Mouse (Mus musculus): ENCODE data around the gene Tbc1d1. TPM values are rescaled to one million over a fixed set of nuclear protein-coding genes. Genes with fewer than 3 reads are reported as not detected.

The Tbc1d1 gene
- polyA plus RNA-seq, 1 experiment from 2014 or later: 11.6 TPM

DNA sequence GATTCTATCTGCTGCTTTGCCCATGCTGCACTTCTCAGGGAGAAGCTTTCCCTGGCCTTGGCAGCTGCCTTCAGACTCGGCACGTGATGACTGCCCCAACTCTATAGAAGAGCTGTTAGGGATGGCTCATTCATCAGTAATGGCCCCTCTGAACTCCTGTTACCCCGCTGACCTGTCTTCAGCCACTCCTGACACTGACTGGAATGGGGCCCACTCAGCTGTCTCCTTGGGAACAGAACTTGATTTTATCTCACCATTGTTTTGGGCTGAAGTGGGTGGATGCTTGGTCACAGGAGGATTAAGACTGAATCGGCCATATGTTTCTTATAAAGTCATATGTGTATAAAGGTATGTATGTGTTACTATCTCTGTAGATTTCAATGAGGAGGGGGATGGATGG, 145.1 kb downstream of the Tbc1d1 start:
- no peak for DNase-seq (ENCODE audit: low spot score)
- H3K27ac ChIP-seq (ENCODE audit: low read depth, low read length): no peak overlapping the region
- H3K4me1 ChIP-seq (ENCODE audit: control insufficient read depth, insufficient read depth, low read length): no peaks in the 10 kb centered on the region
- no peak overlapping the region for H3K9ac ChIP-seq (ENCODE audit: low read length)
- no peak overlapping the region for H3K4me2 ChIP-seq (ENCODE audit: low read length)
- no peak for ATAC-seq
- H3K9me3 ChIP-seq (replicated peaks; ENCODE audit: control insufficient read depth, low read length): no peaks in the 10 kb centered on the region; the same call in 1 of the 2 replicates
- H3K27me3 ChIP-seq (replicated peaks; ENCODE audit: control insufficient read depth, insufficient read depth, low read length): no peaks in the 10 kb centered on the region
- WGBS: 83% methylated on average over 4 of the region's 4 CpGs
- H3K4me3 ChIP-seq (ENCODE audit: low read depth, low read length): no peak overlapping the region
- H3K36me3 ChIP-seq (ENCODE audit: control insufficient read depth, insufficient read depth, low read length): no peaks in the 10 kb centered on the region

DNA sequence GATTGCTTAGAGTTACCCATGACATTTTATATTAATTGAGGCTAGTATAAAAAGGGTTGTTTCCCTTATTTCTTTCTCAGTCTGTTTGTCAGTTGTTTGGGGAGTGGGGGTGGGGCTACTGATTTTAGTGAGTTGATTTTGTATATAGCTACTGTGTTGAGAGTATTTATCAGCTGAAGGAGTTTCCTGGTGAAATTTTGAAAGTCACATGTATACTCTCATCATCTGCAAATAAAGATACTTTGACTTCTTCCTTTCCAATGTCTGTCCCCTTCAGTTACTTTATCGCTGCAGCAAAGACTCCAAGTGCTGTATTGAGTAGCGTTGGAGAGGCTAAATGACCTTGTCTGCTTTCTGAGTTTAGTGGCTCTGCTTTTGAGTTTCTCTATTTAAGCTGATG, 151.2 kb downstream of the Tbc1d1 start:
- H3K4me3 ChIP-seq (ENCODE audit: low read depth, low read length): no peak overlapping the region
- no peaks in the 10 kb centered on the region; the same call in 1 of the 2 replicates for H3K9me3 ChIP-seq (replicated peaks; ENCODE audit: control insufficient read depth, low read length)
- no peak for DNase-seq (ENCODE audit: low spot score)
- no peak overlapping the region for H3K27ac ChIP-seq (ENCODE audit: low read depth, low read length)
- ATAC-seq: no peak
- H3K27me3 ChIP-seq (replicated peaks; ENCODE audit: control insufficient read depth, insufficient read depth, low read length): no peaks in the 10 kb centered on the region
- H3K4me2 ChIP-seq (ENCODE audit: low read length): no peak overlapping the region
- no peaks in the 10 kb centered on the region for H3K4me1 ChIP-seq (ENCODE audit: control insufficient read depth, insufficient read depth, low read length)
- no peak overlapping the region for H3K9ac ChIP-seq (ENCODE audit: low read length)
- H3K36me3 ChIP-seq (ENCODE audit: control insufficient read depth, insufficient read depth, low read length): no peaks in the 10 kb centered on the region
- 94% methylated on average over 2 of the region's 2 CpGs for WGBS

DNA sequence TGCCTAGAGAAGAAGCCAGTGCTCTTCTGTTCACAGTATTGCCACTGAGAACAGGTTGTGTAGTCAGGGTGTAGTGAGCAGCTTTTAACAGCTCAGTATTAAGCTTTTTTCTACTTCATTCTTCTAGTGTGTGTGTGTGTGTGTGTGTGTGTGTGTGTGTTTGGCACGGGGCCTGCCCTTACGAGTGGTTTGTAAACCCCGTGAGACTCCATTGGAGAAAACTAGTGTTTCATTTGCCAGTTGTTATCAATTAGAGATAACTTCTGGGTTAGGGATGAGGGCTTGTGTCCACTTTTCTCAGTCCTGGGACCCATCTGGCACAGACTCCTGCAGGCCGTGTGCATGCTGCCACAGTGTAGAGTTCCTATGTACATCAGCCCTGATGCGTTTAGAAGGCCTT, 156.2 kb downstream of the Tbc1d1 start:
- H3K9ac ChIP-seq (ENCODE audit: low read length): no peak overlapping the region
- no peak for ATAC-seq
- no peak for DNase-seq (ENCODE audit: low spot score)
- H3K4me3 ChIP-seq (ENCODE audit: low read depth, low read length): no peak overlapping the region
- H3K27me3 ChIP-seq (replicated peaks; ENCODE audit: control insufficient read depth, insufficient read depth, low read length): no peaks in the 10 kb centered on the region
- no peak overlapping the region for H3K4me2 ChIP-seq (ENCODE audit: low read length)
- H3K27ac ChIP-seq (ENCODE audit: low read depth, low read length): no peak overlapping the region
- 0 out of 2 replicates have a peak, but pooled peaks cover 3% of the 10 kb centered on the region for H3K36me3 ChIP-seq (ENCODE audit: control insufficient read depth, insufficient read depth, low read length)
- H3K4me1 ChIP-seq (ENCODE audit: control insufficient read depth, insufficient read depth, low read length): peaks cover 12% of the 10 kb centered on the region
- WGBS: 80% methylated on average over 5 of the region's 5 CpGs
- H3K9me3 ChIP-seq (replicated peaks; ENCODE audit: control insufficient read depth, low read length): no peaks in the 10 kb centered on the region

DNA sequence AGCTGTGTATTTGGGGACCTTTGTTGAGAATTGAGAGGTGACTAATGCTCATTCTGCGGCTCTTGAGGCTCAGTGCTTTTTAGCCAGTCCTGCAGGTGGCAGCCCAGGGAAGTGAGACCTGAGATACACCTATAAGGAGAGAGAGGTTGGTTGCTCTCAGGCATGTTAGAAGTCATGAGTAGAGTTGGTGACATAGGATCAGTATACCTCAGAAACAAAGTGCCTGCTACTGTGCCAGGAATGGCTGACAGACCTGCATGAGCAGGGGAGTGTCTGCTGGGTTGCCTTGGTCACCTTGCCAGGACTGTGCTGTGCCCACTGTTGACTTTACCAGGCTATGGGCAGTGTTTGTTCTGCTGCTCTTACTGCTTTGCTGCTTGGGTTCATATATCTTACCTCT, 157.4 kb downstream of the Tbc1d1 start:
- Histone ChIP-seq H3K36me3 (ENCODE audit: control insufficient read depth, insufficient read depth, low read length) (peaks cover 6% of the 10 kb centered on the region; the same call in 1 of the 2 replicates), H3K4me2 (ENCODE audit: low read length) (no peak overlapping the region), H3K9ac (ENCODE audit: low read length) (no peak overlapping the region), H3K27me3 (replicated peaks; ENCODE audit: control insufficient read depth, insufficient read depth, low read length) (no peaks in the 10 kb centered on the region), H3K4me3 (ENCODE audit: low read depth, low read length) (no peak overlapping the region), H3K27ac (ENCODE audit: low read depth, low read length) (no peak overlapping the region), H3K4me1 (ENCODE audit: control insufficient read depth, insufficient read depth, low read length) (peaks cover 12% of the 10 kb centered on the region), H3K9me3 (replicated peaks; ENCODE audit: control insufficient read depth, low read length) (no peaks in the 10 kb centered on the region)
- ATAC-seq (peak; percentile 30), DNase-seq (ENCODE audit: low spot score) (no peak)
- 87% methylated on average over 1 of the region's 1 CpGs for WGBS

DNA sequence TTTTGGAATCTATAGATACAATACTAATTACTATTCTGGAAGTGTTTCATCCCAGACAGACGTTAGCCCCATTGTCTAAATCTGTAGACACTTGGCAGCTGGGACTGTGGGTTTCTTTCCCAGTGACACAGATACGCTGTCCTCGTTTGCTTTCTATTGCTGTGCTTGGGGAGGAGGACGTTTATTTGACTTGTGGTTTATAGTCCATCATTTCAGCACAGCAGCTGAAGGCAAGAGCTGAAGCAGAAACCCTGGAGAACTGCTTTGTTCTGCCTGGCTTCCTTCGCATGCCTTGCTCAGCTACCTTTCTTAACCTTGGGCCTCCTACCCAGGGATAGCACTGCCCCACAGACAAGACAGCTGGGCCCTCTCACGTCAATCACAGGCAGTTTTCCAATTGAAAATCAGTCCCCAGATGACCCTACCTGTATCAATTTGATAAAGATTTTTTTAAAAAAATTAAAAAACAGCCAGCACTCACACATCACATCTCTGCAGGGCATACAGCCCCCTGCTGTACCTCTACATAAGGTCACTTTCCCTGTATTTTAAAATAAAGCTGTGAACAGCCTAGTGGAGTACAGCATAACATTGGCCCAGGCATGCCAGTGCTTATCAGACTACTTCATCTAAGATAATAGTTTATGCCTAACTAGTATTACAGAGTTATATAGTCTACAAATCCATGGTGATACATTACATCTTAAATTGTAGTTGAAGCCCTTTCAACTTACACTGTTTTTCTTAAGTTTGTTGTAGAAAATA, 158.4 kb downstream of the Tbc1d1 start:
- Histone ChIP-seq H3K4me3 (ENCODE audit: low read depth, low read length) (no peak overlapping the region), H3K4me2 (ENCODE audit: low read length) (no peak overlapping the region), H3K4me1 (ENCODE audit: control insufficient read depth, insufficient read depth, low read length) (peaks cover 12% of the 10 kb centered on the region), H3K27ac (ENCODE audit: low read depth, low read length) (peak overlapping the region; percentile 29; the same call in 1 of the 2 replicates), H3K9me3 (replicated peaks; ENCODE audit: control insufficient read depth, low read length) (no peaks in the 10 kb centered on the region), H3K9ac (ENCODE audit: low read length) (no peak overlapping the region; the same call in 1 of the 2 replicates), H3K27me3 (replicated peaks; ENCODE audit: control insufficient read depth, insufficient read depth, low read length) (no peaks in the 10 kb centered on the region), H3K36me3 (ENCODE audit: control insufficient read depth, insufficient read depth, low read length) (peaks cover 6% of the 10 kb centered on the region; the same call in 1 of the 2 replicates)
- DNase-seq (ENCODE audit: low spot score) (peak; percentile 69), ATAC-seq (peak; percentile 83)
- WGBS: 24% methylated on average over 6 of the region's 6 CpGs

DNA sequence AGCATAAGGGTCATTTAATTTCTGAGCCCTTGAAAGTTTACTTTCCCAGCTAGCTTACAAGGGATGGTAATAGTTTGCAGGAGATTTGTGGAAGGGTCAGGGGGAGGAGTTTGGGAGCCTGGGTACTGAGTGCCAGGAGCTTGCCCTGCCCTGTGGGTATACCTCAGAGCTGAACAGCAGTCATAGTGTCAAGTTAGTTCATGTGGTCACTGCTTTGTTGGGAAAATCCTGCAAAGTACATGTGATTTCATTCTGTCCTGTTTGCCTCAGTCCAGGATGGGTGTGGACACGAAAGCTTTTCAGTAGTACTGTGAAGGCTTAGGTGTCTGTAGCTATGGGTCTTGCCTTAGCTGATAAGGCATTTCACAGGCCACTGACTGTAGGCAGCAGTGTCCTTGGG, 159.0 kb downstream of the Tbc1d1 start:
- DNase-seq (ENCODE audit: low spot score) (no peak), ATAC-seq (no peak)
- Histone ChIP-seq H3K9me3 (replicated peaks; ENCODE audit: control insufficient read depth, low read length) (no peaks in the 10 kb centered on the region), H3K9ac (ENCODE audit: low read length) (no peak overlapping the region), H3K27ac (ENCODE audit: low read depth, low read length) (no peak overlapping the region), H3K27me3 (replicated peaks; ENCODE audit: control insufficient read depth, insufficient read depth, low read length) (no peaks in the 10 kb centered on the region), H3K4me1 (ENCODE audit: control insufficient read depth, insufficient read depth, low read length) (peaks cover 12% of the 10 kb centered on the region), H3K36me3 (ENCODE audit: control insufficient read depth, insufficient read depth, low read length) (peaks cover 6% of the 10 kb centered on the region; the same call in 1 of the 2 replicates), H3K4me2 (ENCODE audit: low read length) (no peak overlapping the region), H3K4me3 (ENCODE audit: low read depth, low read length) (no peak overlapping the region)
- 96% methylated on average over 1 of the region's 1 CpGs for WGBS

DNA sequence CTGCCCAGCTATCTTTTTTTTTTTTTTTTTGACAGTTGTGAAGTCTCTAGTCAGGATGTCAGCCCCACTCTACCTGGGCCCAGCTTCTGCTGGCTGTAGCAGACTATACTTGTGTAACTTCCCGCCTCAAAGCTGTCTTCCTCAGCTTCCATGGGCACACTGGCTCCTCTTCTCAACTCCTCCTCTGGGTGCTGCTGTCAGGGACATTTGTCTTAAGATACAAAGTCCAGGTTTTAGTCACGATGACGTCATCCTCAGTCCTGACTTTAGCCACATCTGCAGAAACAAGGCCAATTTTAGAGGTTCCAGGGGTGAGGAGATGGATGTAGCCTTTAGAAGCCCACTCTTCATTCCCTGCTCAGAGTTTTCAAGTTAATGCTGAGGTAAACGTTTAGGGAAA, 167.2 kb downstream of the Tbc1d1 start:
- H3K9me3 ChIP-seq (replicated peaks; ENCODE audit: control insufficient read depth, low read length): no peaks in the 10 kb centered on the region
- H3K9ac ChIP-seq (ENCODE audit: low read length): no peak overlapping the region
- no peak overlapping the region for H3K4me3 ChIP-seq (ENCODE audit: low read depth, low read length)
- no peak overlapping the region for H3K4me2 ChIP-seq (ENCODE audit: low read length)
- peaks cover 10% of the 10 kb centered on the region; the same call in 1 of the 2 replicates for H3K36me3 ChIP-seq (ENCODE audit: control insufficient read depth, insufficient read depth, low read length)
- H3K27me3 ChIP-seq (replicated peaks; ENCODE audit: control insufficient read depth, insufficient read depth, low read length): no peaks in the 10 kb centered on the region
- DNase-seq (ENCODE audit: low spot score) (no peak), ATAC-seq (no peak)
- WGBS: 90% methylated on average over 4 of the region's 4 CpGs
- H3K4me1 ChIP-seq (ENCODE audit: control insufficient read depth, insufficient read depth, low read length): 0 out of 2 replicates have a peak, but pooled peaks cover 4% of the 10 kb centered on the region
- H3K27ac ChIP-seq (ENCODE audit: low read depth, low read length): no peak overlapping the region

DNA sequence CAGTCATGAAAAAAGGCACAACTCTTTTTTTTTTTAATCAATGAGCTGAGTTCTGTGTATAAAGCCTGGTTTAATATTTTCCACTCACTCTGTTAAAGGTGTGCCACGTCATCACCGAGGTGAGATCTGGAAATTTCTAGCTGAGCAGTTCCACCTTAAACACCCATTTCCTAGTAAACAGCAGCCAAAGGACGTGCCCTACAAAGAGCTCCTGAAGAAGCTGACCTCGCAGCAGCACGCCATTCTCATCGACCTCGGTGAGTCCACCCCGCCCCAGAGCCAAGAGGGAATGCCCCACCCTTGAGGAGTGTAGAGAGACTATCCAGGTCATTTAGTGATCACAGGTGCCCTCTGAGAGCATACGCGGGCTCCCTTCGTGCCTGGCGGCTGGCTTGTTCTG, 168.2 kb downstream of the Tbc1d1 start:
- Histone ChIP-seq H3K27ac (ENCODE audit: low read depth, low read length) (no peak overlapping the region), H3K9ac (ENCODE audit: low read length) (no peak overlapping the region), H3K4me1 (ENCODE audit: control insufficient read depth, insufficient read depth, low read length) (0 out of 2 replicates have a peak, but pooled peaks cover 4% of the 10 kb centered on the region), H3K9me3 (replicated peaks; ENCODE audit: control insufficient read depth, low read length) (no peaks in the 10 kb centered on the region), H3K27me3 (replicated peaks; ENCODE audit: control insufficient read depth, insufficient read depth, low read length) (no peaks in the 10 kb centered on the region), H3K4me2 (ENCODE audit: low read length) (no peak overlapping the region), H3K4me3 (ENCODE audit: low read depth, low read length) (no peak overlapping the region), H3K36me3 (ENCODE audit: control insufficient read depth, insufficient read depth, low read length) (peaks cover 10% of the 10 kb centered on the region; the same call in 1 of the 2 replicates)
- WGBS: 95% methylated on average over 12 of the region's 12 CpGs
- ATAC-seq: no peak
- no peak for DNase-seq (ENCODE audit: low spot score)

DNA sequence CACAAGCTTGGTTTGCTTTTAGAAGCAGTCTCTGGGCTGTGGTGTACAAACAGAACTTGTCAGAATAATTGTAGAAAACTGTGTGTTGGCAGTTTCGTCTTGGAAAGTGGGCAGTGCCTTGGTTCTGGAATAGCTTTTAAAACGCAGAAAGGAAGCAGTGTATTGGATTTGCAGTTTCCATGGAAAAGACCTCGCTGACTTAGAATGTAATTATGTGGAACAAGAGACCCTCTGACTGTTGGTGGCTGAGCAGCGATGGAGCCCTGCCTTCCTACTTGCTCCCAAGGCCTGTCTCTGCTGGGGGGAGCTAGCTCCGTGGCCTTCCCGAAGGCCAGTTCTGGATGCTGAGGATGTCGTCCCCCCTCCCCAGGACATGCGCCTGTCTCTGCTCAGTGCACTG, 168.8 kb downstream of the Tbc1d1 start:
- ATAC-seq (no peak), DNase-seq (ENCODE audit: low spot score) (no peak)
- no peak overlapping the region for H3K4me3 ChIP-seq (ENCODE audit: low read depth, low read length)
- WGBS: 71% methylated on average over 8 of the region's 8 CpGs
- H3K4me2 ChIP-seq (ENCODE audit: low read length): no peak overlapping the region
- H3K27me3 ChIP-seq (replicated peaks; ENCODE audit: control insufficient read depth, insufficient read depth, low read length): no peaks in the 10 kb centered on the region
- H3K4me1 ChIP-seq (ENCODE audit: control insufficient read depth, insufficient read depth, low read length): 0 out of 2 replicates have a peak, but pooled peaks cover 4% of the 10 kb centered on the region
- peaks cover 10% of the 10 kb centered on the region; the same call in 1 of the 2 replicates for H3K36me3 ChIP-seq (ENCODE audit: control insufficient read depth, insufficient read depth, low read length)
- H3K27ac ChIP-seq (ENCODE audit: low read depth, low read length): no peak overlapping the region
- H3K9me3 ChIP-seq (replicated peaks; ENCODE audit: control insufficient read depth, low read length): no peaks in the 10 kb centered on the region
- no peak overlapping the region for H3K9ac ChIP-seq (ENCODE audit: low read length)
